Mouse (Mus musculus): ENCODE measurements around the gene Lrba.

The Lrba gene

GRCm38 (mm10) chr3:86518506-86519109, 294.1 kb downstream of the Lrba start:
- no peak for DNase-seq (ENCODE audit: low spot score in 2 of 2)

- DNase-seq (ENCODE audit: low spot score in 2 of 2) = no peak
Observed at GRCm38 (mm10) chr3:86522880-86523505, 298.5 kb downstream of the Lrba start.

GRCm38 (mm10) chr3:86531531-86532269, 307.2 kb downstream of the Lrba start:
- DNase-seq (ENCODE audit: low spot score in 2 of 2) = no peak

- no peak for DNase-seq (ENCODE audit: low spot score in 2 of 2)
Observed at GRCm38 (mm10) chr3:86536751-86537150, 312.3 kb downstream of the Lrba start.

- no peak for DNase-seq (ENCODE audit: low spot score in 2 of 2)
Observed at GRCm38 (mm10) chr3:86538645-86539554, 314.4 kb downstream of the Lrba start.

GRCm38 (mm10) chr3:86539555-86540168, 315.2 kb downstream of the Lrba start:
- DNase-seq (ENCODE audit: low spot score in 2 of 2) = no peak

GRCm38 (mm10) chr3:86541074-86541614, 316.7 kb downstream of the Lrba start:
- no peak for DNase-seq (ENCODE audit: low spot score in 2 of 2)

GRCm38 (mm10) chr3:86541863-86542397, 317.4 kb downstream of the Lrba start:
- DNase-seq (ENCODE audit: low spot score in 2 of 2) = no peak

- no peak for DNase-seq (ENCODE audit: low spot score in 2 of 2)
Observed at GRCm38 (mm10) chr3:86544785-86545184, 320.3 kb downstream of the Lrba start.

- DNase-seq (ENCODE audit: low spot score in 2 of 2) = no peak
Observed at GRCm38 (mm10) chr3:86545945-86546344, 321.5 kb downstream of the Lrba start.

GRCm38 (mm10) chr3:86546471-86547250, 322.2 kb downstream of the Lrba start:
- peak; percentile 50 to 62 for DNase-seq (ENCODE audit: low spot score in 2 of 2)

GRCm38 (mm10) chr3:86547251-86547791, 322.8 kb downstream of the Lrba start:
- DNase-seq (ENCODE audit: low spot score in 2 of 2) = peak in 1 of 2 experiments; percentile 7

- no peak for DNase-seq (ENCODE audit: low spot score in 2 of 2)
Observed at GRCm38 (mm10) chr3:86548091-86549015, 323.9 kb downstream of the Lrba start, which contains the start of gene Mab21l2. Gene Mab21l2, minus strand, starts transcription at chr3:86548629.

- no peak for DNase-seq (ENCODE audit: low spot score in 2 of 2)
Observed at GRCm38 (mm10) chr3:86550301-86551010, 326.0 kb downstream of the Lrba start.

- DNase-seq (ENCODE audit: low spot score in 2 of 2) = no peak
Observed at GRCm38 (mm10) chr3:86551011-86551728, 326.7 kb downstream of the Lrba start.

GRCm38 (mm10) chr3:86552170-86552569, 327.7 kb downstream of the Lrba start:
- no peak for DNase-seq (ENCODE audit: low spot score in 2 of 2)

GRCm38 (mm10) chr3:86558976-86559375, 334.5 kb downstream of the Lrba start:
- no peak for DNase-seq (ENCODE audit: low spot score in 2 of 2)

Measured in spleen, postnatal 36 days (tissue).